Mouse (Mus musculus): Measurements from ENCODE around the gene Nfx1. TPM values are rescaled to one million over a fixed set of nuclear protein-coding genes. Genes with fewer than 3 reads are reported as not detected.

The Nfx1 gene
- polyA plus RNA-seq, 1 experiment from 2014 or later = 67.7 TPM

GRCm38 (mm10) chr4:40938793-40939192 is 31.9 kb upstream of the Nfx1 start:
- Histone ChIP-seq H3K4me3 (ENCODE audit: low read depth, low read length) (no peak overlapping the region), H3K9ac (ENCODE audit: low read depth, low read length) (no peak overlapping the region), H3K4me1 (ENCODE audit: control insufficient read depth, insufficient read depth, low read length) (no peaks in the 10 kb centered on the region), H3K27me3 (ENCODE audit: control insufficient read depth, insufficient read depth, low read length) (no peaks in the 10 kb centered on the region), H3K36me3 (ENCODE audit: control insufficient read depth, insufficient read depth, low read length) (peaks cover 56% of the 10 kb centered on the region), H3K4me2 (no peak overlapping the region), H3K27ac (ENCODE audit: low read depth, low read length) (no peak overlapping the region), H3K9me3 (replicated peaks; ENCODE audit: control insufficient read depth, low read length) (peaks cover 9% of the 10 kb centered on the region; the same call in 1 of the 2 replicates)
- ATAC-seq (replicated peaks; ENCODE audit: insufficient number of reproducible peaks, low FRiP score, low TSS enrichment) = no peak
- WGBS (ENCODE audit: insufficient replicate concordance) = 88% methylated on average over 5 of the region's 5 CpGs

DNA sequence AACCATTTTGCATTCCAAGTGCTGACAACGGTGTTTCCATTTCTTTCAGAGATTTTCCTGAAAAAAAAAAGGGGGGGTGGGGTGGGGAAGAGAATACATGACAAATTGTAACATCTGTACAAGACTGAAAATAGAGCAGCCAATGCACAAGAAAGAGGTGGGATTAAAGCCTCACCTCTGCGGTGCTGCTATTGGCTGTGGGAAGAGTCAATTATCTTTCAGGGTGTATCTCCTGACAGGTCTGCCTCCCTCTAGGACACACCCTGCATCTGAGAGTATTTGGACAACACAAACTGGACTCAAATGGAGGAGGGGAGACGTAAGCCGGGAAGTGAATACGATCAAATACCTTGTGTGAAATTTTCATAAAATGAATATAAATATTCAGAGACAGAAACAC is 27.1 kb upstream of the Nfx1 start:
- Histone ChIP-seq H3K36me3 (ENCODE audit: control insufficient read depth, insufficient read depth, low read length) (peaks cover 47% of the 10 kb centered on the region), H3K4me3 (ENCODE audit: low read depth, low read length) (no peak overlapping the region), H3K9me3 (replicated peaks; ENCODE audit: control insufficient read depth, low read length) (peaks cover 9% of the 10 kb centered on the region; the same call in 1 of the 2 replicates), H3K27me3 (ENCODE audit: control insufficient read depth, insufficient read depth, low read length) (no peaks in the 10 kb centered on the region), H3K9ac (ENCODE audit: low read depth, low read length) (no peak overlapping the region), H3K27ac (ENCODE audit: low read depth, low read length) (no peak overlapping the region), H3K4me1 (ENCODE audit: control insufficient read depth, insufficient read depth, low read length) (peaks cover 12% of the 10 kb centered on the region), H3K4me2 (no peak overlapping the region)
- no peak for ATAC-seq (replicated peaks; ENCODE audit: insufficient number of reproducible peaks, low FRiP score, low TSS enrichment)
- WGBS (ENCODE audit: insufficient replicate concordance) = 91% methylated on average over 5 of the region's 5 CpGs

DNA sequence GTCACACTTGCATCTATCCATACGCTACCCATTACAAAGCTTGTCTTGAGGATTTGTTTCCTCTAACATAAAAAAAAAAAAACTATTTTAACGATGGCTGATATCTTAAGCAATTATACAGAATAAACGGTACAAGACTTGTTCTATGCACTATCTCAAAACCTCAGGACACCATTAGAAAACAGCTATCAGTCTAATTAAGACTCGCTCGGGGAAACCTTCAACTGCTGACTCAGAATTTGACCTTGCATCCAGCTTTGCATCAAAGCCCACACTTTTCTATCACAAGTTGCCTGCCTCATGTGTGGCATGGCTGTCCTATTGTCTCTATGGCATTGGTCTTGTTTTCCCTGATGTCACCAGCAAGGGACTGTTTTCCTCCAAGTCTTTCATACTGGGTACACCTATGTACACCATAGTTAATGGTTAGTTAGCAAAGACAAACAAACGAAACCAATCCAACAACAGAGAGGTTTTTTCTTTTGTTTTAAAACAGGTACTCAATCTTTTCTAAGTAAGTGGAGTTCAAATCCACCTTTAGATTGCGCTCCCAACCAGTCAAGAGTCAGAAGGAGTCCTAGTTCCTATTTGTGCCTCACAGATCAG is 24.1 kb upstream of the Nfx1 start:
- Histone ChIP-seq H3K27ac (ENCODE audit: low read depth, low read length) (no peak overlapping the region), H3K36me3 (ENCODE audit: control insufficient read depth, insufficient read depth, low read length) (peaks cover 28% of the 10 kb centered on the region), H3K4me3 (ENCODE audit: low read depth, low read length) (peak overlapping the region; percentile 97), H3K9ac (ENCODE audit: low read depth, low read length) (peak overlapping the region; percentile 93), H3K27me3 (ENCODE audit: control insufficient read depth, insufficient read depth, low read length) (no peaks in the 10 kb centered on the region), H3K4me2 (peak overlapping the region; percentile 72), H3K4me1 (ENCODE audit: control insufficient read depth, insufficient read depth, low read length) (peaks cover 17% of the 10 kb centered on the region), H3K9me3 (replicated peaks; ENCODE audit: control insufficient read depth, low read length) (no peaks in the 10 kb centered on the region)
- 80% methylated on average over 7 of the region's 7 CpGs for WGBS (ENCODE audit: insufficient replicate concordance)
- ATAC-seq (replicated peaks; ENCODE audit: insufficient number of reproducible peaks, low FRiP score, low TSS enrichment) = no peak

- under 1% methylated on average over 40 of the region's 40 CpGs for WGBS (ENCODE audit: insufficient replicate concordance)
- H3K4me2 ChIP-seq = peak overlapping the region; percentile 72
- peaks cover 30% of the 10 kb centered on the region for H3K36me3 ChIP-seq (ENCODE audit: control insufficient read depth, insufficient read depth, low read length)
These were observed 23.0 kb upstream of the Nfx1 start for GRCm38 (mm10) chr4:40947565-40948159.

DNA sequence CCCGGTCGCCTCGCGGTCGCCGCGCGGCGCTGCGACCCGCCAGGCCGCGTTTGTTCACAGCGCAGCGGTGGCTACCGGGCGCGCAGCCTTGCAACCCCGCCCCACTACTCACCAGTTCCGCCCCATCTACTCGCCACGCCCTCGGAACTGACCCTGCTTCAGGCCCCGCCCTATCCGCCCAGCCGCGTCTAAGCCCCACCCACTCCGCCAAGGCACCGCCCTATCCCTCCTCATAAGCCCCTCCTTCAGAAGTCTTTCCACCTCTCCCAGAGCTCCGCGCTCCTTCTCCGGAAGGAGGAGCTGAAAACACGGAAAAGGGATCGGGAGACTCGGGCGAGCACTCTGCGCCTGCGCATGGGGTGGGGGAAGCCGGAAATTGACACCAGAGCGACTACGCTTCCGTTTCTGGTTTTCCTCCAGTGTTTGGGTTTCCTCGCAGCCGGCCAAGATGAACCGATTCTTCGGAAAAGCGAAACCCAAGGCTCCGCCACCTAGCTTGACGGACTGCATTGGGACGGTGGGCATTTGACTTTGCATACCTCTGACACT is 22.5 kb upstream of the Nfx1 start, which contains the start of the genes Bag1 and Chmp5:
Gene Bag1, minus strand, starts transcription at position 135 of the 549 bp plus-strand sequence.
Gene Chmp5, plus strand, starts transcription at position 248 of the 549 bp plus-strand sequence.
- H3K36me3 ChIP-seq (ENCODE audit: control insufficient read depth, insufficient read depth, low read length) = peaks cover 29% of the 10 kb centered on the region

More at GRCm38 (mm10) chr4:40947565-40948159, 23.0 kb upstream of the Nfx1 start:
- H3K9ac ChIP-seq (ENCODE audit: low read depth, low read length) = peak overlapping the region; percentile 93
- no peaks in the 10 kb centered on the region for H3K27me3 ChIP-seq (ENCODE audit: control insufficient read depth, insufficient read depth, low read length)
- peak; percentile 20 for ATAC-seq (replicated peaks; ENCODE audit: insufficient number of reproducible peaks, low FRiP score, low TSS enrichment)
- peak overlapping the region; percentile 97 for H3K4me3 ChIP-seq (ENCODE audit: low read depth, low read length)
- peaks cover 17% of the 10 kb centered on the region for H3K4me1 ChIP-seq (ENCODE audit: control insufficient read depth, insufficient read depth, low read length)
- H3K27ac ChIP-seq (ENCODE audit: low read depth, low read length) = peak overlapping the region; percentile 84
- H3K9me3 ChIP-seq (replicated peaks; ENCODE audit: control insufficient read depth, low read length) = no peaks in the 10 kb centered on the region

GRCm38 (mm10) chr4:40953521-40953920 is 17.2 kb upstream of the Nfx1 start:
- ATAC-seq (replicated peaks; ENCODE audit: insufficient number of reproducible peaks, low FRiP score, low TSS enrichment) = no peak

More for the DNA sequence above, 22.5 kb upstream of the Nfx1 start, which contains the start of the genes Bag1 and Chmp5:
- 1% methylated on average over 50 of the region's 50 CpGs for WGBS (ENCODE audit: insufficient replicate concordance)
- Histone ChIP-seq H3K4me1 (ENCODE audit: control insufficient read depth, insufficient read depth, low read length) (peaks cover 17% of the 10 kb centered on the region), H3K27ac (ENCODE audit: low read depth, low read length) (peak within 1 kb of the TSS; percentile 84), H3K9me3 (replicated peaks; ENCODE audit: control insufficient read depth, low read length) (no peaks in the 10 kb centered on the region), H3K4me2 (peak within 1 kb of the TSS; percentile 95), H3K9ac (ENCODE audit: low read depth, low read length) (peak within 1 kb of the TSS; percentile 93), H3K4me3 (ENCODE audit: low read depth, low read length) (peak within 1 kb of the TSS; percentile 97), H3K27me3 (ENCODE audit: control insufficient read depth, insufficient read depth, low read length) (no peaks in the 10 kb centered on the region)
- peak; percentile 99 for ATAC-seq (replicated peaks; ENCODE audit: insufficient number of reproducible peaks, low FRiP score, low TSS enrichment)

GRCm38 (mm10) chr4:40955942-40956341 is 14.8 kb upstream of the Nfx1 start:
- Histone ChIP-seq H3K27me3 (ENCODE audit: control insufficient read depth, insufficient read depth, low read length) (no peaks in the 10 kb centered on the region), H3K9ac (ENCODE audit: low read depth, low read length) (no peak overlapping the region), H3K4me3 (ENCODE audit: low read depth, low read length) (no peak overlapping the region), H3K36me3 (ENCODE audit: control insufficient read depth, insufficient read depth, low read length) (peaks cover 43% of the 10 kb centered on the region), H3K4me1 (ENCODE audit: control insufficient read depth, insufficient read depth, low read length) (no peaks in the 10 kb centered on the region), H3K4me2 (no peak overlapping the region), H3K27ac (ENCODE audit: low read depth, low read length) (no peak overlapping the region), H3K9me3 (replicated peaks; ENCODE audit: control insufficient read depth, low read length) (no peaks in the 10 kb centered on the region)
- no peak for ATAC-seq (replicated peaks; ENCODE audit: insufficient number of reproducible peaks, low FRiP score, low TSS enrichment)
- WGBS (ENCODE audit: insufficient replicate concordance) = 58% methylated on average over 6 of the region's 6 CpGs

More at GRCm38 (mm10) chr4:40953521-40953920, 17.2 kb upstream of the Nfx1 start:
- no peaks in the 10 kb centered on the region for H3K9me3 ChIP-seq (replicated peaks; ENCODE audit: control insufficient read depth, low read length)
- no peak overlapping the region for H3K4me3 ChIP-seq (ENCODE audit: low read depth, low read length)
- peaks cover 6% of the 10 kb centered on the region for H3K4me1 ChIP-seq (ENCODE audit: control insufficient read depth, insufficient read depth, low read length)
- 77% methylated on average over 1 of the region's 1 CpGs for WGBS (ENCODE audit: insufficient replicate concordance)
- no peak overlapping the region for H3K4me2 ChIP-seq
- no peak overlapping the region for H3K27ac ChIP-seq (ENCODE audit: low read depth, low read length)
- H3K36me3 ChIP-seq (ENCODE audit: control insufficient read depth, insufficient read depth, low read length) = peaks cover 35% of the 10 kb centered on the region
- H3K27me3 ChIP-seq (ENCODE audit: control insufficient read depth, insufficient read depth, low read length) = no peaks in the 10 kb centered on the region
- no peak overlapping the region for H3K9ac ChIP-seq (ENCODE audit: low read depth, low read length)

DNA sequence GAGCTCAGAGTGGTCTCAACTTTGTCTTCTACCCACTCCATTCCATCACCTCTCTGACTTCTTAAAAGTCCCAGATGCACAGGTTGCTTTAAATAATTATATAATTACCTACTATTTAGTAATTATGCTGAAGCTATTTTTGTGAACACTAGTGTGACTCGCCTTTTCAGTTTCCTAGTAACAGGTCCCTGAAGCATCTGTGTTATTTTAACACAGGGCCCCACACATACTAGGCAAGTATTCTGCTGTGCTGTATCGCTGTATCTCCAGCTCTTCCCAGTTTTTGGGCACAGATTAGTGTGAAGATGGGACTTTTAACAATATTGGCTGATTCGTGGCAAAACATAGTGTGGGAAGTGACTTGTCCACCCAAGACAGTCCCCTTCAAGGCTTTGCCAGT is 7.2 kb upstream of the Nfx1 start:
- H3K4me2 ChIP-seq = no peak overlapping the region
- no peaks in the 10 kb centered on the region for H3K4me1 ChIP-seq (ENCODE audit: control insufficient read depth, insufficient read depth, low read length)
- peaks cover 26% of the 10 kb centered on the region for H3K36me3 ChIP-seq (ENCODE audit: control insufficient read depth, insufficient read depth, low read length)
- no peak overlapping the region for H3K27ac ChIP-seq (ENCODE audit: low read depth, low read length)
- H3K4me3 ChIP-seq (ENCODE audit: low read depth, low read length) = no peak overlapping the region
- no peaks in the 10 kb centered on the region for H3K27me3 ChIP-seq (ENCODE audit: control insufficient read depth, insufficient read depth, low read length)
- H3K9ac ChIP-seq (ENCODE audit: low read depth, low read length) = no peak overlapping the region
- no peaks in the 10 kb centered on the region for H3K9me3 ChIP-seq (replicated peaks; ENCODE audit: control insufficient read depth, low read length)
- ATAC-seq (replicated peaks; ENCODE audit: insufficient number of reproducible peaks, low FRiP score, low TSS enrichment) = no peak
- 87% methylated on average over 3 of the region's 3 CpGs for WGBS (ENCODE audit: insufficient replicate concordance)
